ENCODE assay signal across 9 mouse cellular contexts in the genomic region with DNA sequence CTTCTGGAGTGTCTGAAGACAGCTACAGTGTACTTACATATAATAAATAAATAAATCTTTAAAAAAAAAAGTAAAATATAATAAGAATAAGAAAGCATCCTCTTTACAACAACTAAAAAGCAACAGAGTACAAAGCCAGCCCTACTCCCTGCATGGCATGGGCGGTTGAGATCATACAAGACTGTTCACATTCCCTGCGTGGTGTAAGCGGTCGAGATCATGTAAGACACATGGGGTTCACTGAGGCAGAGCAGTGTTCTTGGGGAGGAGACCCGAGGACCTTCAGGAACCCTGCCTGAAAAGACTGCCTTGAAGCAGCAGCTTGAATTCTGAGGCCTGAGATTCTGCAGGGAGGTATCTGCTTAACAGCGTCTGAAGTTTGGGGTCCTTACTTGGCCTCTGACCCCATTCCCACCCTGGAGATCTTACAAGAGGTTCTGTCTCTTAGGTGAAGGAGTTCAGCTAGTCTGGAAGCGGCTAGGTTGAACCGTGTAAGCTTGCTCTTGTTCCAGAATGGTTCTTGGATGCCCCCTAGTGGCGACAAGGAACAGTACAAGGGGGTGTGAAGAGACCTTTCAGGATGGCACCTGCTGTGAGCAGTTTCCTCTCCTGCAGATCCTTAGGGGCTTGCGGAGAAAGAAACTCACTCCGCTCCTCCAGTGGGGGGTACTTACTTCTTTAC. TPM values are rescaled to one million over a fixed set of nuclear protein-coding genes. Genes with fewer than 3 reads are reported as not detected.
DNase-seq lines count a peak whose midpoint lies in the region; ATAC-seq and TF ChIP-seq lines count a peak whose summit lies in the region.
"Had no signal": no experiment of that assay in that cellular context is flagged by ENCODE, and none has a peak within 500 bp of the region (broad histone marks: within the 10 kb centered on the region; RNA-seq: fewer than 3 reads in every experiment).

No protein-coding gene starts in this region.

- H3K27ac ChIP-seq in embryonic facial prominence, embryonic 11.5 days (replicated peaks; ENCODE audit: low read depth, low read length), result no peak overlapping the region
- H3K27ac ChIP-seq in kidney, adult 2 months (ENCODE audit: insufficient read depth, low read depth, low read length), result no peak overlapping the region

- H3K4me2 ChIP-seq in embryonic facial prominence, embryonic 11.5 days (ENCODE audit: low read depth, low read length), result no peak overlapping the region

- TF ChIP-seq CTCF in kidney, adult 2 months (conservative IDR thresholded peaks at IDR 0.05; ENCODE audit: insufficient read depth, insufficient read length, low read depth, low read length), result peak; percentile 98

- ATAC-seq in embryonic facial prominence, embryonic 11.5 days (replicated peaks; ENCODE audit: insufficient number of reproducible peaks, low FRiP score, low TSS enrichment, low read depth), result peak; percentile 49

- H3K27me3 ChIP-seq in embryonic facial prominence, embryonic 11.5 days (ENCODE audit: control insufficient read depth, insufficient read depth, low read length), result no peaks in the 10 kb centered on the region
- no peaks in the 10 kb centered on the region for H3K27me3 ChIP-seq in kidney, adult 2 months (replicated peaks; ENCODE audit: control insufficient read depth, insufficient read depth, low read length)
- H3K27me3 ChIP-seq in splenic B cell, adult 2 months (ENCODE audit: control insufficient read depth, insufficient read depth, low read length, poor library complexity, severe bottlenecking), result no peaks in the 10 kb centered on the region

- H3K4me1 ChIP-seq in embryonic facial prominence, embryonic 11.5 days (ENCODE audit: control insufficient read depth, insufficient read depth, low read length), result no peaks in the 10 kb centered on the region
- peaks cover under 1% of the 10 kb centered on the region; the same call in 1 of the 2 replicates for H3K4me1 ChIP-seq in kidney, adult 2 months (ENCODE audit: control insufficient read depth, insufficient read depth, low read length)

- H3K9ac ChIP-seq in embryonic facial prominence, embryonic 11.5 days (replicated peaks; ENCODE audit: low read length), result no peak overlapping the region

- no peak for TF ChIP-seq POLR2A in kidney, adult 2 months (IDR thresholded peaks at IDR 0.05; ENCODE audit: low read depth, low read length)

- 30% methylated on average over 11 of the region's 11 CpGs for WGBS in embryonic facial prominence, embryonic 11.5 days
- WGBS in kidney, adult 2 months, result 19% methylated on average over 11 of the region's 11 CpGs

- DNase-seq in B cell, adult 2 months, result peak; percentile 89 to 90
- DNase-seq in adrenal gland, postnatal 14 days, result peak; percentile 90
- DNase-seq in embryonic facial prominence, embryonic 11.5 days (ENCODE audit: low spot score), result peak; percentile 92
- DNase-seq in heart, adult 8-10 months (ENCODE audit: low spot score), result peak; percentile 84
- DNase-seq in kidney, adult 2 months, result peak; percentile 89
- peak; percentile 76 for DNase-seq in liver
- DNase-seq in monocyte, adult 2 months (ENCODE audit: low read depth in 1 of 2, low spot score in 2 of 2), result peak; percentile 36 to 47
- DNase-seq in splenic B cell, adult 2 months (ENCODE audit: low read depth, low spot score), result peak; percentile 91

- no peaks in the 10 kb centered on the region for H3K36me3 ChIP-seq in embryonic facial prominence, embryonic 11.5 days (replicated peaks; ENCODE audit: control insufficient read depth, insufficient read depth, low read depth, low read length)
- H3K36me3 ChIP-seq in kidney, adult 2 months (ENCODE audit: control insufficient read depth, insufficient read depth, low read length), result no peaks in the 10 kb centered on the region
- no peaks in the 10 kb centered on the region for H3K36me3 ChIP-seq in splenic B cell, adult 2 months (ENCODE audit: control insufficient read depth, insufficient read depth, low read length, poor library complexity, severe bottlenecking)

- H3K9me3 ChIP-seq in embryonic facial prominence, embryonic 11.5 days (replicated peaks; ENCODE audit: control insufficient read depth, low read length), result no peaks in the 10 kb centered on the region

- H3K4me3 ChIP-seq in embryonic facial prominence, embryonic 11.5 days (ENCODE audit: low read depth, low read length), result no peak overlapping the region
- H3K4me3 ChIP-seq in kidney, adult 2 months (ENCODE audit: insufficient read depth, low read depth, low read length), result no peak overlapping the region
- H3K4me3 ChIP-seq: erythroblast, embryonic 14.5 days had no signal

RNA-seq across cellular contexts. Expression of gene Rps21, which starts 6.1 kb away (rescaled TPM):
- 787 and 921 TPM in 2 replicates for total RNA-seq in adrenal gland, postnatal 14 days (2021)
- polyA plus RNA-seq in embryonic facial prominence, embryonic 11.5 days (2014; fragmentation: Nextera tagmentation; extraction: Ambion mirVana), result 516 and 527 TPM in 2 replicates
- 100 to 1,000 TPM; 452 to 674 (median 565) TPM for total RNA-seq in heart, adult 8-10 months (2022)
- polyA plus RNA-seq in kidney, adult 2 months (2012; rRNA removed), result 2,294 and 2,331 TPM in 2 replicates

RNA-seq across cellular contexts. Expression of gene Cables2, which starts 22.2 kb away (rescaled TPM):
- 17.8 and 18.4 TPM in 2 replicates for total RNA-seq in adrenal gland, postnatal 14 days (2021)
- polyA plus RNA-seq in embryonic facial prominence, embryonic 11.5 days (2014; fragmentation: Nextera tagmentation; extraction: Ambion mirVana), result 14.5 and 14.8 TPM in 2 replicates
- total RNA-seq in heart, adult 8-10 months (2022), result 10 to 100 TPM; 12.1 to 14.1 (median 12.6) TPM
- polyA plus RNA-seq in kidney, adult 2 months (2012; rRNA removed), result 18.2 TPM in 2 replicates

RNA-seq across cellular contexts. Expression of gene Lama5, which starts 25.4 kb away (rescaled TPM):
- total RNA-seq in adrenal gland, postnatal 14 days (2021), result 48.7 and 55.1 TPM in 2 replicates
- polyA plus RNA-seq in embryonic facial prominence, embryonic 11.5 days (2014; fragmentation: Nextera tagmentation; extraction: Ambion mirVana), result 6.9 and 11.5 TPM in 2 replicates
- 100 to 1,000 TPM in 1 of 4 experiments, 10 to 100 TPM in 3; 78.1 to 110 (median 93.3) TPM for total RNA-seq in heart, adult 8-10 months (2022)
- 83.3 and 97.8 TPM in 2 replicates for polyA plus RNA-seq in kidney, adult 2 months (2012; rRNA removed)

RNA-seq across cellular contexts. Expression of gene Rbbp8nl, which starts 38.6 kb away (rescaled TPM):
- not detected in 2 replicates for total RNA-seq in adrenal gland, postnatal 14 days (2021)
- polyA plus RNA-seq in embryonic facial prominence, embryonic 11.5 days (2014; fragmentation: Nextera tagmentation; extraction: Ambion mirVana), result 0.20 and 0.35 TPM in 2 replicates
- total RNA-seq in heart, adult 8-10 months (2022), result not detected
- polyA plus RNA-seq in kidney, adult 2 months (2012; rRNA removed), result 0.49 and 0.50 TPM in 2 replicates
- polyA plus RNA-seq: erythroblast, embryonic 14.5 days had no signal

Comparison
In these comparisons a context has a peak if more than half of its experiments do, and no peak if none do; other contexts are left out.
1. DNase-seq: peak in every context shown above with its lines; median percentile 92 in embryonic facial prominence, embryonic 11.5 days; 91 in splenic B cell, adult 2 months; 90 in adrenal gland, postnatal 14 days; 90 in B cell, adult 2 months; 89 in kidney, adult 2 months; 84 in heart, adult 8-10 months; 76 in liver; 42 in monocyte, adult 2 months.